Mouse (Mus musculus): ENCODE results near the gene Kif24.

DNA sequence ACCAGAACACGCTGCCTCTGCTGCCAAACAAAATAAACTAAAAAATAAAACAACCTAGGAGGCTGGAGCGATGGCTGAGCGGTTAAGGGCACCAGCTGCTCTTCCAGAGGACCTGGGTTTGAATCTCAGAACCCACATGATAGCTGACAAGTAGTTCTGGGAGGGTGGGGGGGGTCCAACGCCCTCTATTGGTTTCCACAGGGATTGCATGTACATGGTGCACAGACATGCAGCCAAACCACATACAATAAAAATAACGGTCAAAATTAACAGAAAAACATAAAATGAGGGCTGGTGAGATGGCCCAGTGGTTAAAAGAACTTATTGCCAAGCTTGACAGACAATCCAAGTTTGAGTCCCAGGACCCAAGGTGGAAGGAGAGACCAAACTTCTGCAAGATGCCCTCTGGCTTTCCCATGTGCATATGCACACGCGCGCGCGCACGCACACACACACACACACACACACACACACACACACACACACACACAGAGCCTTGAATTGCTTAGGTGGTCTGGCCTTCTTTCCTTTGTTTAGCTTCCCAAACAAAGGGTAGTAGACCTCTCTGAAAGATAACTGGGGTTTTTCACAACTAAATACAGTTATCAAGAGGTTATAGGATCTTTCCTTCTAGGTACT, 123.7 kb downstream of the Kif24 start:
- TF ChIP-seq CTCF (conservative IDR thresholded peaks at IDR 0.05; ENCODE audit: insufficient read depth, insufficient read length, low read depth, low read length): no peak
- TF ChIP-seq POLR2A (IDR thresholded peaks at IDR 0.05; ENCODE audit: low read depth, low read length): no peak
